Mouse (Mus musculus): ENCODE results near the gene Cpsf7. TPM values are rescaled to one million over a fixed set of nuclear protein-coding genes. Genes with fewer than 3 reads are reported as not detected.
A peak's percentile ranks its signal among the peaks of the same experiment; 100 is the strongest.
"Not testable (repeated sequence)": the region's sequence is repeated elsewhere in the genome, so short reads cannot be mapped to it uniquely, and the experiment has no call there.

Cpsf7 gene
- polyA plus RNA-seq, 1 experiment from 2014 or later = 78.4 TPM

GRCm38 (mm10) chr19:10539454-10539853 lies 14.4 kb downstream of the Cpsf7 start:
- no peaks in the 10 kb centered on the region for H3K27me3 ChIP-seq (ENCODE audit: control insufficient read depth, insufficient read depth, low read length)

GRCm38 (mm10) chr19:10555624-10556510 lies 30.8 kb downstream of the Cpsf7 start, which contains the start of gene Tmem216:
Tmem216 (minus strand) TSS chr19:10556238.
- Histone ChIP-seq H3K27me3 (ENCODE audit: control insufficient read depth, insufficient read depth, low read length) (no peaks in the 10 kb centered on the region), H3K9ac (ENCODE audit: low read length) (peak within 1 kb of the TSS; percentile 60), H3K36me3 (ENCODE audit: control insufficient read depth, insufficient read depth, low read length) (peaks cover 1% of the 10 kb centered on the region; the same call in 1 of the 2 replicates), H3K9me3 (ENCODE audit: control insufficient read depth, low read length) (no peaks in the 10 kb centered on the region), H3K27ac (ENCODE audit: low read depth, low read length) (peak within 1 kb of the TSS; percentile 42; the same call in 1 of the 2 replicates), H3K4me3 (ENCODE audit: low read depth, low read length) (peak within 1 kb of the TSS; percentile 53), H3K4me1 (replicated peaks; ENCODE audit: control insufficient read depth, insufficient read depth, low read length) (no peaks in the 10 kb centered on the region), H3K4me2 (ENCODE audit: low read depth, low read length, severe bottlenecking) (peak within 1 kb of the TSS; percentile 48)
- DNase-seq (ENCODE audit: low spot score) (peak; percentile 88), ATAC-seq (replicated peaks; ENCODE audit: low FRiP score) (peak; percentile 99)
- WGBS = 2% methylated on average over 43 of the region's 43 CpGs

More at GRCm38 (mm10) chr19:10539454-10539853, 14.4 kb downstream of the Cpsf7 start:
- no peak for ATAC-seq (replicated peaks; ENCODE audit: low FRiP score)
- Histone ChIP-seq H3K4me3 (ENCODE audit: low read depth, low read length) (no peak overlapping the region), H3K9me3 (ENCODE audit: control insufficient read depth, low read length) (no peaks in the 10 kb centered on the region), H3K9ac (ENCODE audit: low read length) (no peak overlapping the region), H3K36me3 (ENCODE audit: control insufficient read depth, insufficient read depth, low read length) (peaks cover 20% of the 10 kb centered on the region), H3K4me2 (ENCODE audit: low read depth, low read length, severe bottlenecking) (no peak overlapping the region), H3K27ac (ENCODE audit: low read depth, low read length) (no peak overlapping the region), H3K4me1 (replicated peaks; ENCODE audit: control insufficient read depth, insufficient read depth, low read length) (no peaks in the 10 kb centered on the region)
- WGBS = 93% methylated on average over 5 of the region's 5 CpGs
- no peak for DNase-seq (ENCODE audit: low spot score)

- H3K4me2 ChIP-seq (ENCODE audit: low read depth, low read length, severe bottlenecking) = no peak overlapping the region
- WGBS = 71% methylated on average over 2 of the region's 2 CpGs
- no peak for DNase-seq (ENCODE audit: low spot score)
Measured at GRCm38 (mm10) chr19:10557001-10557400, 31.9 kb downstream of the Cpsf7 start.

GRCm38 (mm10) chr19:10557430-10557829 lies 32.4 kb downstream of the Cpsf7 start:
- ATAC-seq (replicated peaks; ENCODE audit: low FRiP score) = no peak
- Histone ChIP-seq H3K4me2 (ENCODE audit: low read depth, low read length, severe bottlenecking) (no peak overlapping the region), H3K27ac (ENCODE audit: low read depth, low read length) (no peak overlapping the region), H3K9ac (ENCODE audit: low read length) (no peak overlapping the region), H3K27me3 (ENCODE audit: control insufficient read depth, insufficient read depth, low read length) (no peaks in the 10 kb centered on the region), H3K4me1 (replicated peaks; ENCODE audit: control insufficient read depth, insufficient read depth, low read length) (no peaks in the 10 kb centered on the region), H3K9me3 (ENCODE audit: control insufficient read depth, low read length) (no peaks in the 10 kb centered on the region), H3K4me3 (ENCODE audit: low read depth, low read length) (no peak overlapping the region), H3K36me3 (ENCODE audit: control insufficient read depth, insufficient read depth, low read length) (no peaks in the 10 kb centered on the region)
- 62% methylated on average over 2 of the region's 2 CpGs for WGBS
- no peak for DNase-seq (ENCODE audit: low spot score)

More at GRCm38 (mm10) chr19:10557001-10557400, 31.9 kb downstream of the Cpsf7 start:
- no peak for ATAC-seq (replicated peaks; ENCODE audit: low FRiP score)
- no peaks in the 10 kb centered on the region for H3K9me3 ChIP-seq (ENCODE audit: control insufficient read depth, low read length)
- no peak overlapping the region for H3K9ac ChIP-seq (ENCODE audit: low read length)
- no peak overlapping the region for H3K27ac ChIP-seq (ENCODE audit: low read depth, low read length)
- H3K4me3 ChIP-seq (ENCODE audit: low read depth, low read length) = no peak overlapping the region
- no peaks in the 10 kb centered on the region for H3K4me1 ChIP-seq (replicated peaks; ENCODE audit: control insufficient read depth, insufficient read depth, low read length)
- H3K36me3 ChIP-seq (ENCODE audit: control insufficient read depth, insufficient read depth, low read length) = no peaks in the 10 kb centered on the region
- no peaks in the 10 kb centered on the region for H3K27me3 ChIP-seq (ENCODE audit: control insufficient read depth, insufficient read depth, low read length)

GRCm38 (mm10) chr19:10557837-10558375 lies 32.8 kb downstream of the Cpsf7 start:
- 80% methylated on average over 4 of the region's 4 CpGs for WGBS
- not testable (repeated sequence) for H3K9ac ChIP-seq (ENCODE audit: low read length); H3K27me3 ChIP-seq (ENCODE audit: control insufficient read depth, insufficient read depth, low read length); H3K4me3 ChIP-seq (ENCODE audit: low read depth, low read length); H3K27ac ChIP-seq (ENCODE audit: low read depth, low read length); DNase-seq (ENCODE audit: low spot score); H3K9me3 ChIP-seq (ENCODE audit: control insufficient read depth, low read length); H3K36me3 ChIP-seq (ENCODE audit: control insufficient read depth, insufficient read depth, low read length); H3K4me2 ChIP-seq (ENCODE audit: low read depth, low read length, severe bottlenecking); H3K4me1 ChIP-seq (replicated peaks; ENCODE audit: control insufficient read depth, insufficient read depth, low read length); ATAC-seq (replicated peaks; ENCODE audit: low FRiP score)

- no peaks in the 10 kb centered on the region for H3K36me3 ChIP-seq (ENCODE audit: control insufficient read depth, insufficient read depth, low read length)
- DNase-seq (ENCODE audit: low spot score) = no peak
- H3K9me3 ChIP-seq (ENCODE audit: control insufficient read depth, low read length) = no peaks in the 10 kb centered on the region
- H3K27me3 ChIP-seq (ENCODE audit: control insufficient read depth, insufficient read depth, low read length) = no peaks in the 10 kb centered on the region
- ATAC-seq (replicated peaks; ENCODE audit: low FRiP score) = no peak
- no peak overlapping the region for H3K4me2 ChIP-seq (ENCODE audit: low read depth, low read length, severe bottlenecking)
- WGBS = 40% methylated on average over 5 of the region's 5 CpGs
- H3K4me1 ChIP-seq (replicated peaks; ENCODE audit: control insufficient read depth, insufficient read depth, low read length) = no peaks in the 10 kb centered on the region
- H3K9ac ChIP-seq (ENCODE audit: low read length) = no peak overlapping the region
- no peak overlapping the region for H3K4me3 ChIP-seq (ENCODE audit: low read depth, low read length)
- no peak overlapping the region for H3K27ac ChIP-seq (ENCODE audit: low read depth, low read length)
Measured at GRCm38 (mm10) chr19:10560108-10560507, 35.0 kb downstream of the Cpsf7 start.

- no peak for ATAC-seq (replicated peaks; ENCODE audit: low FRiP score)
Measured at GRCm38 (mm10) chr19:10561558-10562314, 36.7 kb downstream of the Cpsf7 start.

GRCm38 (mm10) chr19:10562351-10562750 lies 37.3 kb downstream of the Cpsf7 start:
- Histone ChIP-seq H3K4me3 (ENCODE audit: low read depth, low read length) (no peak overlapping the region), H3K9me3 (ENCODE audit: control insufficient read depth, low read length) (no peaks in the 10 kb centered on the region), H3K4me2 (ENCODE audit: low read depth, low read length, severe bottlenecking) (no peak overlapping the region), H3K4me1 (replicated peaks; ENCODE audit: control insufficient read depth, insufficient read depth, low read length) (no peaks in the 10 kb centered on the region), H3K27me3 (ENCODE audit: control insufficient read depth, insufficient read depth, low read length) (no peaks in the 10 kb centered on the region), H3K36me3 (ENCODE audit: control insufficient read depth, insufficient read depth, low read length) (no peaks in the 10 kb centered on the region), H3K27ac (ENCODE audit: low read depth, low read length) (no peak overlapping the region), H3K9ac (ENCODE audit: low read length) (no peak overlapping the region)
- ATAC-seq (replicated peaks; ENCODE audit: low FRiP score) (no peak), DNase-seq (ENCODE audit: low spot score) (no peak)
- 57% methylated on average over 5 of the region's 5 CpGs for WGBS

More at GRCm38 (mm10) chr19:10561558-10562314, 36.7 kb downstream of the Cpsf7 start:
- 73% methylated on average over 6 of the region's 6 CpGs for WGBS
- no peak overlapping the region for H3K9ac ChIP-seq (ENCODE audit: low read length)
- H3K4me2 ChIP-seq (ENCODE audit: low read depth, low read length, severe bottlenecking) = no peak overlapping the region
- DNase-seq (ENCODE audit: low spot score) = no peak
- no peaks in the 10 kb centered on the region for H3K4me1 ChIP-seq (replicated peaks; ENCODE audit: control insufficient read depth, insufficient read depth, low read length)
- H3K9me3 ChIP-seq (ENCODE audit: control insufficient read depth, low read length) = no peaks in the 10 kb centered on the region
- no peak overlapping the region for H3K27ac ChIP-seq (ENCODE audit: low read depth, low read length)
- H3K27me3 ChIP-seq (ENCODE audit: control insufficient read depth, insufficient read depth, low read length) = no peaks in the 10 kb centered on the region
- H3K36me3 ChIP-seq (ENCODE audit: control insufficient read depth, insufficient read depth, low read length) = no peaks in the 10 kb centered on the region
- H3K4me3 ChIP-seq (ENCODE audit: low read depth, low read length) = no peak overlapping the region

All from forebrain, embryonic 11.5 days (tissue).